Mouse (Mus musculus): Measurements from ENCODE around the gene Nepro.

Gene Nepro

DNA sequence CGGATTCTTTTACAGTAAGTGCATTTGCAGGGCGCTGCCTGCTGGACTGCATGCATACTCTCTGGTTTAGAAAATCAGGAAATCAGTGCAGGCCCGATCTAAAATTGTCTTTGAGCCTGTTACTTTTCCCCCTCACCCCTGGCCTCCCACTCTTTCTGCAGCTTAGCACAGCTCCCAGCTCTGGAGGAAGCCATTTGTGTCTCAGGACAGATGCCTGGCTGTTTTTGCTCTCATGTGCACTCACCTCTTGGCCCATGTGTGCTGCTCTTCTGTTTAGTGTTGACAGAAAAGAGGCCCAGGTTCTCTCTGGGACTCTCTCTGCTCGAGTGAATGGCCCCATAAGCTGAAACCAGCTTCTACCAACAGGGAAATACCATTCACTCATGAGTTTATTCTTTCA is 20.6 kb upstream of the Nepro start:
- DNase-seq (ENCODE audit: low spot score): no peak

GRCm38 (mm10) chr16:44716305-44717140 is 7.6 kb upstream of the Nepro start:
- no peak for DNase-seq (ENCODE audit: low spot score)

GRCm38 (mm10) chr16:44717141-44717634 is 6.9 kb upstream of the Nepro start:
- DNase-seq (ENCODE audit: low spot score): no peak

DNA sequence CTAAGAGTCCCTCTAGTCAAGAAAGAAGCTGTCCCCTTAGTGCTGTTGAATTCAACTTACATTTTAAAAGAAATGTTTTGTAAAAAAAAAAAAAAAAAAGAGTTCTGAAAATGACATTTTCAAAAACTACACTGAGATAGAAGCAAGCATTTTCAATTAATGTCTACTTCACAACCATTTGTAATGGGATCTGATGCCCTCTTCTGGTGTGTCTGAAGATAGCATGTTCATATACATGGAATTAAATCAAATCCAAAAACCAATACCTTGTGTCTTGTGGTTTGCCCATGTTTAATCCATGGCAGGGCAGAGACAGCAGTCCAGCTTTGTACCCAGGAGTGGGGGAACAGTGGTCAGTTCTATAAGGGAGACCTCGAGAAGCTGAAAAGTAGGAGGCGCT is 6.3 kb upstream of the Nepro start:
- no peak for DNase-seq (ENCODE audit: low spot score)

- no peak for DNase-seq (ENCODE audit: low spot score)
These were observed 4.8 kb upstream of the Nepro start for GRCm38 (mm10) chr16:44719349-44719748.

DNA sequence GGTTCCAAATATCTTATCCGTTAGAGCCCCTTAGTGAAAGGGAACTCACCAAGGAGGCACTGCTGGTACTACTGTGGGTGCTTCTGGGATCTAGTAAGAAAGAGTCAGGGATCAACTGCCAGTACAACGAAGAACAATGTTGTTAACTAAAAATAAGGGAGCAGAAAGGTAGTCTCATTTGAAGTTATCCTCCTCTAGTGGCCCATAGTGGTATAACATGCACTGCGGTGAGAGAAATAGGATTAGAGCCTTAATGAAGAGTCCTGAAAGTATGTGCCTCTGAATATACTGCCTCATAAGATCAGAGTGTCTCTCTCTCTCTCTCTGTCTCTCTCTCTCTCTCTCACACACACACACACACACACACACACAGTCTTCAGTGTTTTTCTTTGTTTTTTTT is 3.6 kb upstream of the Nepro start:
- no peak for DNase-seq (ENCODE audit: low spot score)

DNA sequence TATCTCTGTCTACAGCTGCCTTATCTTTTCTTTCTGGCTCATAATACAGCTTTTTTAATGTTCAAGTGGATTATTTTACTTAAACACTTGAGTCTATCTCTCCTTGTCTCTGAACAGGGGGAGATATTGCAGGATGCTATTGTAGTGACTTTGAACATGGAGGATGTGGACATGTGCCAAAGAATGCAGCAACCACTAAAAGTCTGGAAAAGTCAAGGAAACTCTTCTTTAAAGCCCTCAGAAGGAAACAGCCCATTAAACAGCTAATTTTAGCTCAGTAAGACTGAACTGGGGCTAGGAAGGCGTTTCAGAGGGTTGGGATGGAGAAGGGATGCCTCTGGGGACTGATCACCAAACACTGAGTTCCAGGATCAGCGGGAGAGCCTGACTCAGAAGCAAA is 1.4 kb upstream of the Nepro start:
- no peak for DNase-seq (ENCODE audit: low spot score)

- DNase-seq (ENCODE audit: low spot score): no peak
These were observed 746 bp downstream of the Nepro start for GRCm38 (mm10) chr16:44724847-44725246.

DNA sequence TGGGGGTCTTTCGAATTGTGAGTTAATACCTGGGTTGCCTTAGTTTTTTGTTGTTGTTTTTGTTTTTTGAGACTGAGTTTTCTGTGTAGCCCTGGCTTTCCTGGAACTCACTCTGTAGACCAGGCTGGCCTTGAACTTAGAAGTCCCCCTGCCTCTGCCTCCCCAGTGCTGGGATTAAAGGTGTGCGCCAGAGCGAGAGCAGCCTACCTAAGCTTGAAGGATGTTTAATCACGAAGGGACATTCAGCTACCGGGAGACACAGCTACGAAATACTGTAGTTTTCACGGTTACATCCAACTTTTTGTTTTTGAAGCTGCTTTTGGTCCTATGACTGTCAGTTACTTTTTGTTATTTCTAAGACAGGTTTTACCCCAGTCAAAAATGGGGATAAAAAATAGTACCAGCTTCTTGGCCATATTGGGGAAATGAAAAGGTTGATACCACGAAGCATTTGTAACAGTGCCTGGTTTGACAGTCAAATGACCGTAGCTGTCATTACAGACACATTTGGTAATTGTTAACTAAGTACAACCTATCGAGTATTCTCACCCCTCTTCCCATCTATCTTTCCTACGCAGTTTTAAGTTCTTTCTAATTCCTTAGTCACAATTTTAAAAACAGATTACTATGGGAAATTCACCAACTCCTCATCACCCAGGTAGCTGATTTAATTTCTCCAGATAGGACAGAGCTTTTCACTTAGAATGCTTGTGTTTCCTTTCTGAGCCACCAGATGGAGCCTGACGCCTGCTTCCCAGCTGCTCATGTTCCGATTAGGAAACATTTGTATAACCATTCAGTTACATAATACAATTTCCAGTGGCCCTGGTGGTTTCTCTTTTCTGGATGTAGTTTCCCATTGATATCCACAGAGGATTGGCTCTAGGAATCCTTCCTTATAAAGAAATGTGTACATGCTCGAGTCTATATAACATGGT is 1.5 kb downstream of the Nepro start:
- DNase-seq (ENCODE audit: low spot score): peak; percentile 81

- DNase-seq (ENCODE audit: low spot score): no peak
These were observed 3.4 kb downstream of the Nepro start for GRCm38 (mm10) chr16:44727525-44727924.

DNA sequence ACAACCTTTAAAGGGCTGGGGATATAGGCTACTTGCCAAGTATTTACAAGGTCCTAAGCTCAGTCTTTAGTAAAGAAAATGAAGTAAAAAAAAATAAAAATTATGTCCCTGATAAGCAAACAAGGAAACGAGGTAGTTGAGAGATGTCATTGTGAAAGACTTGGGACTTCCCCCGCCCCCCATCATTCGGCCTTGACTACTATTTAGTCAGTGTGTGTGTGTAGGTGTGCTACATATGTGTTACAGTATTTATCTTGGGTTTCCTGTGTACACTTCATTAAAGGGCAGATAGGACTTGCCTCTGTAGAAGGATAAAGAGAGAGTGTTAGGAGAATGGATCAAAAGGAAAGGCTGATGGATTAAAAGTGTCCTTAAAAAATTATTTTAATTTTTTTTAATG is 10.0 kb downstream of the Nepro start:
- no peak for DNase-seq (ENCODE audit: low spot score)

DNA sequence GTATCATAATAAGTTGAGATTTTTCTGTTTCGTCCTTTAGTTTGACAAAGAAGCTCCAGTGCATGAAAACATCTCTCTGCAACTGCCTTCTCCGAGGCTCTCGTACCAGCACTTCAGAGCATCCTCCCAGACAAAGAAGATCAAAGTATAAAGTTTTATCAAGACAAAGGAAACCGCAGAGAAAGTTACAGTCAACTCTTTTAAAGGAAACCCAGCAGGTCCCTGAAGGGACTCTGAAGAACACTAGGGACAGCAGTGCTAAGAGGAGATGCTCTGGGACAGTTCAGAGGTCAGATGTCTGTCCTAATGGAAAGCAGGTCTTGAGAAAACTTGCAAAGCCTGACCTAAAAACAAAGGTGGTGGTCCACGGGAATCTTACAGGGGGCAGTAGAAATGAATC is 11.6 kb downstream of the Nepro start:
- DNase-seq (ENCODE audit: low spot score): no peak

- DNase-seq (ENCODE audit: low spot score): no peak
These were observed 12.0 kb downstream of the Nepro start for GRCm38 (mm10) chr16:44736118-44736517.

GRCm38 (mm10) chr16:44742753-44743152 is 18.7 kb downstream of the Nepro start:
- DNase-seq (ENCODE audit: low spot score): no peak

- no peak for DNase-seq (ENCODE audit: low spot score)
These were observed 21.4 kb downstream of the Nepro start for GRCm38 (mm10) chr16:44745471-44745865.

- peak; percentile 81 for DNase-seq (ENCODE audit: low spot score)
These were observed 21.9 kb downstream of the Nepro start, which contains the start of gene Gtpbp8 for GRCm38 (mm10) chr16:44745866-44746562. Gene Gtpbp8, minus strand, starts transcription at chr16:44746363.

DNA sequence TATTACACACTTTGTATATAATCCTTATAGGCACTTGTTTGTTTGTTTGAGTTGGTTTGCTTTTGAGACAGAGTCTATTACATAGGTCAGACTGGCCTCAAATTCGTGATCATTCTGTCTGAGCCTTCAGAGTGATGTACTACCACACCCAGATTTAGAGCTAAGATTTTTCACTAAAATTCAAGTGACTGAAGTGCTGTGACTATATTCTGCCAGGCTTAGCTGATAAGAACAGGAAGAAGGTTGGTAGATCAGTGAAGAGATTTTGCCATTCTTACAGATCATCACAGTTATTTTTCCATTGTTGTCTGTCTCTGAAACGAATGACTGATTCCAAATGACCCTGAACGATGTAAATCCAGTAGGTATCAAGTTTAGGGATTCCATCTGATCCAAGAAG is 23.9 kb downstream of the Nepro start:
- no peak for DNase-seq (ENCODE audit: low spot score)

- no peak for DNase-seq (ENCODE audit: low spot score)
These were observed 33.6 kb downstream of the Nepro start for GRCm38 (mm10) chr16:44757700-44758099.

DNA sequence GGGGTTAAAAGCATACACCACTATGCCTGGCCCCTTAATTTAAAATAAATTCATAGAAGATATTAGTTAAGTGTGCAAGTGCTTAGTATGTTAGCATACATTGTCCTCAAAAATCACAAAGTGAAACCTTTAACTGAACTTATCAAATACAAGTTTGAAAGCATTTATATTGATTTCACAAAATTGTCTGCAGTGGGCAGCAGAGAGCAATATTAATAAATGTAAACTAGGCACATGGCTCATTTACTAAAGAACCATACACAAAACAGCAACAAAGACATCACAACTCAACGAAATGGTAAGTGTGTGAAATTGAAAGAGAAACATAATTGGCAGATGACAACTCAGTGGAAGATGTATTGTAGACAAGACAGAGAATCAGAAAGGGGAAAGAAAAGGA is 37.7 kb downstream of the Nepro start:
- no peak for DNase-seq (ENCODE audit: low spot score)

GRCm38 (mm10) chr16:44765555-44766319 is 41.6 kb downstream of the Nepro start, which contains the start of gene Cd200r1:
Gene Cd200r1, plus strand, starts transcription at chr16:44765736.
- no peak for DNase-seq (ENCODE audit: low spot score)

DNA sequence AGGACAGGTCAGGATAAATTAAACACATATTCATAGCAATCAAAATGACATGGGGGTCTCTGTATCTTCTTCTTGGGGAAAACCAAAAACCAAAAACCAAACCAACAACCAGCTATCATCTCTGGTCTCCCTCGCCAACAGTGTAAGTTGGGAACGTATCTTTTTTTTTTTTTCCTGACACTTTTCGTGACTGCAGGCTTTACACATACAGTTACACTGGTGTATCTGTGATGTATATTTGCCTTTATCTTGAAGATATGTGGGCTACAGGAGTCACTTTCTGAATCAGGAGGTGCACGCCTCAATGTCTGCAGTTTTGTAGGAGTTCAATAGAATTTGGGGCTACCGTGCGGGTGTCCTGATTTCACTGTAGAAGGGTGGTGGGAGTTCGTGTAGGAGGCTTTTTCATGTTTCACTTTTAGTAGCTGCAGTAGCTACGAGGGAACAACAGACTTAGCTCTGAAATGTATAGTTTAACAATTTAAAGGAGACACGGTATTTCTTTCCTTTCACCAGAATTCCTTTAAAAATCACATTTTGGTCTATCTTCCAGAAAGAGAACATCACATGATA is 42.3 kb downstream of the Nepro start:
- no peak for DNase-seq (ENCODE audit: low spot score)
